Mouse (Mus musculus) embryonic fibroblast, embryonic 13.5 days (primary cell): ENCODE data around the gene Baz2b.

ENCODE experiments used
- CTCF ChIP-seq: IDR thresholded peaks from 2 replicates; pipeline ENCODE4 v1.5.1; 2011; ENCODE audit warnings: mild to moderate bottlenecking, control low read depth, low read length, moderate library complexity, borderline replicate concordance; ENCODE audit not compliant: insufficient read depth
- POLR2A ChIP-seq: IDR thresholded peaks from 2 replicates; pipeline ENCODE4 v1.6.1; 2011; ENCODE audit warnings: low read depth, mild to moderate bottlenecking, control low read depth, low read length, moderate library complexity

- TF ChIP-seq POLR2A (no peak), CTCF (no peak)
Observed at GRCm38 (mm10) chr2:59898105-59898504, 311.5 kb downstream of the Baz2b start.
